Mouse (Mus musculus) adrenal gland, adult 8-10 months (tissue): ENCODE data around the gene Trim52. TPM values are rescaled to one million over a fixed set of nuclear protein-coding genes. Genes with fewer than 3 reads are reported as not detected.
"Not testable (repeated sequence)": the region's sequence is repeated elsewhere in the genome, so short reads cannot be mapped to it uniquely, and the experiment has no call there.

ENCODE experiments used
- DNase-seq: peaks from one replicate; pipeline ENCODE4 v3.0.0; 2022
- total RNA-seq, 4 experiments: library from RNA; stranded (reverse); gene quantifications; 2 replicates each; pipeline ENCODE4 v1.2.4; 2022

The Trim52 gene
- total RNA-seq = not detected

- DNase-seq = no peak
These were observed at the start of gene Trim52 for GRCm38 (mm10) chr14:106105980-106106379. Gene Trim52, plus strand, starts transcription at chr14:106106198.

GRCm38 (mm10) chr14:106072608-106073007 is 33.4 kb upstream of the Trim52 start:
- no peak for DNase-seq

GRCm38 (mm10) chr14:106075181-106076064 is 30.6 kb upstream of the Trim52 start:
- DNase-seq = no peak

GRCm38 (mm10) chr14:106088480-106089037 is 17.4 kb upstream of the Trim52 start:
- no peak for DNase-seq

GRCm38 (mm10) chr14:106096816-106097215 is 9.2 kb upstream of the Trim52 start:
- no peak for DNase-seq

GRCm38 (mm10) chr14:106100858-106101257 is 5.1 kb upstream of the Trim52 start:
- DNase-seq = no peak

GRCm38 (mm10) chr14:106106425-106106824 is 427 bp downstream of the Trim52 start:
- no peak for DNase-seq

- no peak for DNase-seq
These were observed 13.4 kb downstream of the Trim52 start for GRCm38 (mm10) chr14:106119371-106119770.

GRCm38 (mm10) chr14:106136272-106136671 is 30.3 kb downstream of the Trim52 start:
- DNase-seq = no peak

GRCm38 (mm10) chr14:106151188-106151587 is 45.2 kb downstream of the Trim52 start:
- no peak for DNase-seq

GRCm38 (mm10) chr14:106154879-106155576 is 49.0 kb downstream of the Trim52 start:
- DNase-seq = no peak

GRCm38 (mm10) chr14:106156533-106156932 is 50.5 kb downstream of the Trim52 start:
- DNase-seq = no peak

GRCm38 (mm10) chr14:106162331-106162730 is 56.3 kb downstream of the Trim52 start:
- DNase-seq = no peak

GRCm38 (mm10) chr14:106163196-106163595 is 57.2 kb downstream of the Trim52 start:
- no peak for DNase-seq

- DNase-seq = not testable (repeated sequence)
These were observed 57.9 kb downstream of the Trim52 start for GRCm38 (mm10) chr14:106163933-106164332.

- no peak for DNase-seq
These were observed 70.9 kb downstream of the Trim52 start for GRCm38 (mm10) chr14:106176879-106177278.

GRCm38 (mm10) chr14:106178245-106178644 is 72.2 kb downstream of the Trim52 start:
- DNase-seq = no peak

- no peak for DNase-seq
These were observed 73.2 kb downstream of the Trim52 start for GRCm38 (mm10) chr14:106179102-106179727.

GRCm38 (mm10) chr14:106179728-106180125 is 73.7 kb downstream of the Trim52 start:
- DNase-seq = no peak

GRCm38 (mm10) chr14:106180616-106181015 is 74.6 kb downstream of the Trim52 start:
- no peak for DNase-seq

GRCm38 (mm10) chr14:106183985-106184384 is 78.0 kb downstream of the Trim52 start:
- no peak for DNase-seq
